Mouse (Mus musculus) MEL (cell line): ENCODE measurements around the gene Ebf4. TPM values are rescaled to one million over a fixed set of nuclear protein-coding genes. Genes with fewer than 3 reads are reported as not detected.
A peak's percentile ranks its signal among the peaks of the same experiment; 100 is the strongest.

ENCODE experiments used
- DNase-seq: peaks from one replicate; pipeline ENCODE4 v3.0.0; 2011; ENCODE audit warnings: low read depth, low spot score
- H3K27ac ChIP-seq: 2 replicates; pipeline ENCODE4 v1.5.1; 2012; ENCODE audit warnings: low read depth, mild to moderate bottlenecking, control low read depth, low read length, moderate library complexity; ENCODE audit not compliant: control insufficient read depth
- H3K27me3 ChIP-seq, 2 experiments: fragments of 150-350 bp in 1 of 2; sonication (generic) in 1 of 2; 2 replicates each; pipeline ENCODE4 v1.6.1; 2012; ENCODE audit warnings: low read length in 2 of 2, mild to moderate bottlenecking in 2 of 2, improper control_type of control experiment in 1 of 2, moderate library complexity in 1 of 2; ENCODE audit not compliant: insufficient read depth in 2 of 2, control insufficient read depth in 1 of 2
- H3K36me3 ChIP-seq, 2 experiments: 2 replicates each; pipeline ENCODE4 v1.6.1; 2012 to 2014; ENCODE audit warnings: low read length in 2 of 2, improper control_type of control experiment in 1 of 2, inconsistent platforms in 1 of 2, mild to moderate bottlenecking in 1 of 2; ENCODE audit not compliant: insufficient read depth in 2 of 2, control insufficient read depth in 1 of 2
- H3K4me1 ChIP-seq, 2 experiments: fragments of 150-350 bp in 1 of 2; sonication (generic) in 1 of 2; 2 replicates each; pipeline ENCODE4 v1.6.1; 2012; ENCODE audit warnings: low read length in 2 of 2, improper control_type of control experiment in 1 of 2, mild to moderate bottlenecking in 1 of 2; ENCODE audit not compliant: insufficient read depth in 2 of 2, control insufficient read depth in 1 of 2
- H3K4me3 ChIP-seq, 2 experiments: fragments of 150-350 bp in 1 of 2; sonication (generic) in 1 of 2; 2 replicates each; pipeline ENCODE4 v1.5.1; 2012; ENCODE audit warnings: low read depth in 2 of 2, low read length in 2 of 2, mild to moderate bottlenecking in 2 of 2, moderate library complexity in 2 of 2, control low read depth in 1 of 2, improper control_type of control experiment in 1 of 2; ENCODE audit not compliant: control insufficient read depth in 1 of 2, insufficient read depth in 1 of 2
- H3K79me2 ChIP-seq: 2 replicates; pipeline ENCODE4 v1.6.1; 2012; ENCODE audit warnings: mild to moderate bottlenecking, low read length, moderate library complexity; ENCODE audit not compliant: control insufficient read depth, poor library complexity, insufficient read depth
- H3K9ac ChIP-seq: 2 replicates; pipeline ENCODE4 v1.6.1; 2012; ENCODE audit warnings: low read depth, mild to moderate bottlenecking, control low read depth, low read length, moderate library complexity; ENCODE audit not compliant: control insufficient read depth, poor library complexity, severe bottlenecking
- H3K9me3 ChIP-seq: fragments of 150-350 bp; sonication (generic); replicated peaks from 2 replicates; pipeline ENCODE4 v1.6.1; 2012; ENCODE audit warnings: mild to moderate bottlenecking, low read length, improper control_type of control experiment, moderate library complexity; ENCODE audit not compliant: insufficient read depth
- BHLHE40 ChIP-seq: IDR thresholded peaks from 2 replicates; pipeline ENCODE4 v1.6.1; 2012; ENCODE audit warnings: low read depth, mild to moderate bottlenecking, inconsistent platforms, low read length, improper control_type of control experiment, borderline replicate concordance
- CTCF ChIP-seq, 3 experiments: IDR thresholded peaks in 2 of 3; conservative IDR thresholded peaks in 1 of 3; 2 replicates each; pipeline ENCODE4 v1.5.1; 2011 to 2012; ENCODE audit warnings: low read length in 3 of 3, low read depth in 2 of 3, mild to moderate bottlenecking in 2 of 3, improper control_type of control experiment in 1 of 3, inconsistent platforms in 1 of 3, mixed read lengths in 1 of 3, moderate library complexity in 1 of 3; ENCODE audit not compliant: control insufficient read depth in 1 of 3, insufficient read depth in 1 of 3, poor library complexity in 1 of 3, severe bottlenecking in 1 of 3
- E2F4 ChIP-seq: IDR thresholded peaks from 2 replicates; pipeline ENCODE4 v1.6.1; 2011; ENCODE audit warnings: low read depth, low read length, improper control_type of control experiment, borderline replicate concordance
- ELF1 ChIP-seq: IDR thresholded peaks from 2 replicates; pipeline ENCODE4 v1.6.1; 2014; ENCODE audit warnings: low read depth, mild to moderate bottlenecking, inconsistent platforms, low read length, improper control_type of control experiment, moderate library complexity
- EP300 ChIP-seq, 2 experiments: IDR thresholded peaks; 2 replicates each; pipeline ENCODE4 v1.6.1; 2011; ENCODE audit warnings: improper control_type of control experiment in 2 of 2, low read length in 2 of 2, low read depth in 1 of 2, mild to moderate bottlenecking in 1 of 2
- GABPA ChIP-seq: IDR thresholded peaks from 2 replicates; pipeline ENCODE4 v1.6.1; 2012; ENCODE audit warnings: low read depth, mild to moderate bottlenecking, inconsistent platforms, low read length, improper control_type of control experiment, moderate library complexity
- GATA1 ChIP-seq: IDR thresholded peaks from 2 replicates; pipeline ENCODE4 v1.6.1; 2011; ENCODE audit warnings: low read depth, low read length, improper control_type of control experiment
- JUND ChIP-seq: IDR thresholded peaks from 2 replicates; pipeline ENCODE4 v1.6.1; 2011; ENCODE audit warnings: low read depth, mild to moderate bottlenecking, improper control_type of control experiment, low read length
- MAFK ChIP-seq: IDR thresholded peaks from 2 replicates; pipeline ENCODE4 v1.6.1; 2011; ENCODE audit warnings: low read depth, mild to moderate bottlenecking, low read length, improper control_type of control experiment, borderline replicate concordance
- MAX ChIP-seq: IDR thresholded peaks from 2 replicates; pipeline ENCODE4 v1.6.1; 2011; ENCODE audit warnings: low read length, improper control_type of control experiment
- MAZ ChIP-seq: IDR thresholded peaks from 2 replicates; pipeline ENCODE4 v1.6.1; 2012; ENCODE audit warnings: low read depth, mild to moderate bottlenecking, inconsistent platforms, low read length, improper control_type of control experiment
- MEF2A ChIP-seq: IDR thresholded peaks from 2 replicates; pipeline ENCODE4 v1.6.1; 2014; ENCODE audit warnings: low read depth, mild to moderate bottlenecking, inconsistent platforms, low read length, improper control_type of control experiment; ENCODE audit not compliant: poor library complexity, insufficient replicate concordance, severe bottlenecking; ENCODE audit errors: extremely low read depth
- MXI1 ChIP-seq: IDR thresholded peaks from 2 replicates; pipeline ENCODE4 v1.6.1; 2011; ENCODE audit warnings: mild to moderate bottlenecking, low read depth, low read length, improper control_type of control experiment
- MYB ChIP-seq: IDR thresholded peaks from 2 replicates; pipeline ENCODE4 v1.6.1; 2011; ENCODE audit warnings: mild to moderate bottlenecking, low read depth, low read length, improper control_type of control experiment
- MYC ChIP-seq: IDR thresholded peaks from 2 replicates; pipeline ENCODE4 v1.6.1; 2011; ENCODE audit warnings: low read depth, mild to moderate bottlenecking, low read length, improper control_type of control experiment, moderate library complexity
- NRF1 ChIP-seq: IDR thresholded peaks from 2 replicates; pipeline ENCODE4 v1.6.1; 2014; ENCODE audit warnings: low read depth, mild to moderate bottlenecking, inconsistent platforms, low read length, improper control_type of control experiment, moderate library complexity; ENCODE audit not compliant: poor library complexity, insufficient read depth, severe bottlenecking
- POLR2AphosphoS2 ChIP-seq: IDR thresholded peaks from 2 replicates; pipeline ENCODE4 v1.6.1; 2011; ENCODE audit warnings: low read length, improper control_type of control experiment
- POLR2AphosphoS5 ChIP-seq: IDR thresholded peaks from 2 replicates; pipeline ENCODE4 v1.6.1; 2012; ENCODE audit warnings: low read depth, borderline replicate concordance, mild to moderate bottlenecking, inconsistent platforms, low read length, moderate library complexity, mixed read lengths
- RAD21 ChIP-seq: IDR thresholded peaks from 2 replicates; pipeline ENCODE4 v1.6.1; 2011; ENCODE audit warnings: mild to moderate bottlenecking, low read depth, low read length, improper control_type of control experiment
- RCOR1 ChIP-seq: IDR thresholded peaks from 2 replicates; pipeline ENCODE4 v1.6.1; 2012; ENCODE audit warnings: low read depth, mild to moderate bottlenecking, inconsistent platforms, low read length, improper control_type of control experiment
- SIN3A ChIP-seq: IDR thresholded peaks from 2 replicates; pipeline ENCODE4 v1.6.1; 2012; ENCODE audit warnings: low read length, improper control_type of control experiment, inconsistent platforms
- SMC3 ChIP-seq: IDR thresholded peaks from 2 replicates; pipeline ENCODE4 v1.6.1; 2011; ENCODE audit warnings: low read depth, low read length, improper control_type of control experiment
- TAL1 ChIP-seq: IDR thresholded peaks from 2 replicates; pipeline ENCODE4 v1.6.1; 2012; ENCODE audit warnings: mild to moderate bottlenecking, inconsistent platforms, low read length, moderate library complexity, mixed read lengths
- TBP ChIP-seq: IDR thresholded peaks from 2 replicates; pipeline ENCODE4 v1.8.0; 2011; ENCODE audit warnings: low read depth, low read length, improper control_type of control experiment
- USF1 ChIP-seq: IDR thresholded peaks from 2 replicates; pipeline ENCODE4 v1.6.1; 2014; ENCODE audit warnings: low read depth, mild to moderate bottlenecking, inconsistent platforms, low read length, improper control_type of control experiment, moderate library complexity
- USF2 ChIP-seq, 2 experiments: IDR thresholded peaks; 2 replicates each; pipeline ENCODE4 v1.6.1; 2011 to 2012; ENCODE audit warnings: improper control_type of control experiment in 2 of 2, low read length in 2 of 2, borderline replicate concordance in 1 of 2, inconsistent platforms in 1 of 2, low read depth in 1 of 2, mild to moderate bottlenecking in 1 of 2; ENCODE audit not compliant: insufficient read depth in 1 of 2
- ZC3H11A ChIP-seq: IDR thresholded peaks from 2 replicates; pipeline ENCODE4 v1.6.1; 2012; ENCODE audit warnings: low read depth, mild to moderate bottlenecking, inconsistent platforms, low read length, improper control_type of control experiment
- ZKSCAN1 ChIP-seq: IDR thresholded peaks from 2 replicates; pipeline ENCODE4 v1.6.1; 2012; ENCODE audit warnings: low read depth, mild to moderate bottlenecking, inconsistent platforms, low read length, improper control_type of control experiment, moderate library complexity
- ZMIZ1 ChIP-seq: IDR thresholded peaks from 2 replicates; pipeline ENCODE4 v1.6.1; 2012; ENCODE audit warnings: low read depth, mild to moderate bottlenecking, inconsistent platforms, low read length, improper control_type of control experiment, moderate library complexity
- ZNF384 ChIP-seq: IDR thresholded peaks from 2 replicates; pipeline ENCODE4 v1.6.1; 2012; ENCODE audit warnings: low read depth, mild to moderate bottlenecking, inconsistent platforms, low read length, improper control_type of control experiment
- polyA plus RNA-seq, 2 experiments: library from polyadenylated mRNA; stranded (reverse) in 1 of 2; unstranded in 1 of 2; fragments of >175 nt in 1 of 2; fragments of >200 nt in 1 of 2; gene quantifications; 2 replicates each; pipeline versions ENCODE4 v1.2.1 to v1.2.4; 2012; ENCODE audit warnings: low replicate concordance in 2 of 2, low read depth in 1 of 2; ENCODE audit not compliant: insufficient read length in 2 of 2, insufficient read depth in 1 of 2, missing spikeins in 1 of 2
- total RNA-seq: library from RNA; depleted of rRNA; stranded (reverse); fragments of 300-350 nt; gene quantifications from 2 replicates; pipeline ENCODE4 v1.2.3, GENCODE M21; 2012

Gene Ebf4
- total and polyA plus RNA-seq, 3 experiments: 0.12 to 0.72 TPM; not detected in 1

GRCm38 (mm10) chr2:130261914-130262313, 33.1 kb upstream of the Ebf4 start:
- no peak for TF ChIP-seq E2F4
- no peak for TF ChIP-seq POLR2AphosphoS2
- no peak for TF ChIP-seq NRF1
- no peak for TF ChIP-seq JUND
- no peak for TF ChIP-seq RCOR1
- TF ChIP-seq GABPA: no peak
- TF ChIP-seq USF1: no peak
- no peak for TF ChIP-seq CTCF (IDR thresholded peaks at IDR 0.05 in 2 of 3, conservative IDR thresholded peaks at IDR 0.05 in 1 of 3; ENCODE audit: control insufficient read depth in 1 of 3, insufficient read depth in 1 of 3, low read depth in 2 of 3, low read length in 3 of 3, poor library complexity in 1 of 3, severe bottlenecking in 1 of 3)
- no peak for TF ChIP-seq SMC3
- TF ChIP-seq TAL1: no peak
- no peak for TF ChIP-seq GATA1
- no peak for TF ChIP-seq RAD21
- TF ChIP-seq MAX: no peak
- no peak for TF ChIP-seq MAZ
- TF ChIP-seq ZC3H11A: no peak
- no peak for TF ChIP-seq SIN3A
- no peak for TF ChIP-seq MYC
- Histone ChIP-seq H3K9ac (no peak overlapping the region), H3K27me3 (no peaks in the 10 kb centered on the region), H3K27ac (no peak overlapping the region), H3K4me3 (no peak overlapping the region), H3K36me3 (peaks cover 0 to 36% of the 10 kb centered on the region in 2 experiments; a peak in 2 of 4 replicates), H3K79me2 (no peaks in the 10 kb centered on the region), H3K9me3 (no peaks in the 10 kb centered on the region), H3K4me1 (peaks cover 16 to 43% of the 10 kb centered on the region in 2 experiments)
- no peak for DNase-seq

DNA sequence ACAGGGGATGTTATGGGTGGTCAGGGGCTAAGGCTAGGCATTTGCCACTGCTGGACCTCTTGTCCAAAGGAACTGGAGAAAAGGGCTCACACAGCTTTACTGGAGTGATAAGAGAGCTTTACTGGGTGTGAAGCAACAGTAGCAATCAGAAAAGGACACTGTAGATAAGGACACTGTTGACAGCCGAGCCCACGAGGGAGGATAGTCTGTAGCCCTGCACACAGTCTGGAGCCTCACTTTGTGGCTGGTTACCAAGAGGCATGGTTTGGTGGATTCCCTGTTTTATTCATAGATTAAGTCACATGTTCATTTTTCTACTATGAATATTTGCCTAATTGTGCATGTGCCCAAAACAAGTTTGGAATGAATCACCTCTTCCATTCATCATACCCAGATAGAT, 32.6 kb upstream of the Ebf4 start:
- Histone ChIP-seq H3K27ac (no peak overlapping the region), H3K9me3 (no peaks in the 10 kb centered on the region), H3K27me3 (no peaks in the 10 kb centered on the region), H3K9ac (no peak overlapping the region), H3K4me3 (no peak overlapping the region), H3K79me2 (no peaks in the 10 kb centered on the region), H3K36me3 (peaks cover 0 to 33% of the 10 kb centered on the region in 2 experiments; a peak in 2 of 4 replicates), H3K4me1 (peaks cover 16 to 40% of the 10 kb centered on the region in 2 experiments)
- DNase-seq: peak; percentile 77
- no peak for TF ChIP-seq ELF1
- no peak for TF ChIP-seq ZC3H11A
- peak; percentile 97 for TF ChIP-seq GATA1
- peak; percentile 90 for TF ChIP-seq MYC
- TF ChIP-seq MEF2A: no peak
- TF ChIP-seq RAD21: no peak
- peak; percentile 90 to 95 for TF ChIP-seq EP300 (IDR thresholded peaks at IDR 0.05; ENCODE audit: low read depth in 1 of 2, low read length in 2 of 2)
- peak; percentile 98 for TF ChIP-seq MXI1
- TF ChIP-seq TBP: 0 out of 2 replicates have a peak, but pooled peaks have one; percentile 10
- peak; percentile 96 for TF ChIP-seq RCOR1
- no peak for TF ChIP-seq NRF1
- TF ChIP-seq E2F4: no peak
- peak; percentile 62 for TF ChIP-seq BHLHE40
- no peak for TF ChIP-seq JUND
- TF ChIP-seq POLR2AphosphoS5: no peak
- no peak for TF ChIP-seq MYB
- TF ChIP-seq ZMIZ1: no peak
- no peak for TF ChIP-seq CTCF (IDR thresholded peaks at IDR 0.05 in 2 of 3, conservative IDR thresholded peaks at IDR 0.05 in 1 of 3; ENCODE audit: control insufficient read depth in 1 of 3, insufficient read depth in 1 of 3, low read depth in 2 of 3, low read length in 3 of 3, poor library complexity in 1 of 3, severe bottlenecking in 1 of 3)
- peak; percentile 37; the same call in 1 of the 2 replicates for TF ChIP-seq MAFK
- TF ChIP-seq ZKSCAN1: no peak
- TF ChIP-seq ZNF384: no peak
- no peak for TF ChIP-seq USF2 (IDR thresholded peaks at IDR 0.05; ENCODE audit: borderline replicate concordance in 1 of 2, insufficient read depth in 1 of 2, low read depth in 1 of 2, low read length in 2 of 2)
- peak; percentile 81 for TF ChIP-seq TAL1
